Mouse (Mus musculus) kidney, adult 10 weeks (tissue): ENCODE data around the gene Aplf. TPM values are rescaled to one million over a fixed set of nuclear protein-coding genes. Genes with fewer than 3 reads are reported as not detected.

Experiments used
- polyA plus RNA-seq: library from polyadenylated mRNA; stranded (reverse); fragments of 350-450 nt; fragmentation: Illumina TruSeq; extraction: RNeasy Lipid Tissue Mini Kit (QIAGEN cat#74804); gene quantifications from one replicate; pipeline ENCODE4 v1.2.3, GENCODE M21; 2014; ENCODE audit warnings: low read depth, low replicate concordance

Gene Aplf
- polyA plus RNA-seq = 4.9 TPM

DNA sequence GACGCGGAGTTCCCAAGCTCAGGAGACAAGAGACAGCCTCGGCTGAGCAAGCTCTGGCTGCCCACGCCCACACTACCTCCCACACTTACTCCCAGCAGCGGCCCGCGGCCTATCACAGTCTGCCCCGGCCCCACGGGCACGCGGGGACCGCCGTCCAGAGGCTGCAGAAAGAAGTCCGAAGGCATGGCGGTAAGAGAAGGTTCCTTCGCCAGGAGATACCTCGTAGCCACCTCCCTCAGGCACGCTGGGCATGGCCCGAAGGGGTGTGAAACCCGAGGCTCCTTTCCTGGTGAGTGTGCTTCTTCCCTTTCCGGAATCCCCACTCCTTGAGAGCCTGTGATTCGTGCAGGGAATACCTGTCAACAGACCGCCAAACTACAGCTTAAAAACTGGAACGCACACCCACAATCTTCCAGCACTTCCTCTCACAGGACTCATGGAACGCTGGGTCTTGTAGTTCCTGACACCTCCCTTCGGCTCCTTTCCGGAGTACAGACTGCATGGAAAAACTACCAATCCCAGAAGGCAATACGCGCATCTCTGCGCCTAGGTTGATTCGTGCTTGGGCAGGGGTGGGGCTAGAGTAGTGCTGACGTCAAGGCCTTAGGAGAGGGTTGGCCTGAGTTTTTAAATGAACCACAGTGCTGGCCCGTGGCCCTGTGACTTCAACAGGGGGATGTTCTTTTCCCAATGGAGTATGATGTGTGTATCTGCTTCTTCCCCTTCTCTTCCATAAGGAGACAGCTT lies at the start of gene Aplf:
Gene Aplf, minus strand, starts transcription at position 423 of the 747 bp plus-strand sequence.

DNA sequence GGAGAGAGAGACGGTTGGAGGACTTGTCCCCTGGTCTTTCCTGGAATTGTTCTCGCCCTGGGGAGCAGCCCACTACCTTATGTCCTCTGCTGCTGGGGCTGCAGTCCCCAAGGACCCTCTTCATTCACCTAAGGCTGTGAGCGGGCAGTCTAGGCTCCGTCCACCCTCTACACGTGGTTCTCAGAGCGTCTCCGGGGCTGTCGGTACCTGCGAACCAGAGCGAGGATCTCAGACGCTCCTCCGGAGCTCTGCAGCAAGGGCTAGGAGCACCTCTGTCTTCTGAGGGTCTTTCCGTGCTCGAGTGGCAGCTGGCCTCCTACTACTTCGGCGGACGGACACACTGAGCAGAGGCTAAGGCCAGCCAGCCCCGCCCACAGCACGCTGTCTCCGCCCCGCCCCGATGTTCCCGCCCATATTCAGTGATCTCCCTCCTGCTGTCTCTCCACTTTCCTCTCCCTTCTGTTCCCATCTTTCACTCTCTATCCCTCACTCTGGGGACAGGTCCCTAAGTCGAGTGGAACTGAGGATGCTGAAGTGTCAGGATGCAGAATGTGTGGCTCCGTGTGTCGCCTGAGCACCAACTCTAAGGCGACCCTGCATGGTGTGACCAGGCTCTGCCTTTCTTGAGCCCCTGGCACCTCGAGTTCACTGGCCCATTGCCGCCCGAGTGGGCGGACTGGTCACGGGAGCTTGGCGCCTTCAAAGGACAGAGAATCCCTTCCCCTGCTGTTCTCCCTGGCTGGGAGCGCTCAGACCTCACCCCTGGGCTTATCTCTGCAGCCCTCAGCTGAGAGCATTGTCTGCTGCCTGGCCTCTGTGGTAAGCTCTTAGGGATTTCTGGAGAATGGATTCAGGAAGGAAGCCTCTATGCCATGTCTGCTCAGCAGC lies 81.4 kb downstream of the Aplf start, which contains the start of gene Prokr1:
Gene Prokr1, minus strand, starts transcription at position 350 of the 888 bp plus-strand sequence.

Other genes with a start within 250 kb of the Aplf start
- not detected for gene Bmp10, start 243.2 kb downstream of the Aplf start, polyA plus RNA-seq
- 0.24 TPM for gene Arhgap25, start 138.9 kb downstream of the Aplf start, polyA plus RNA-seq
- 0.28 TPM for gene Prokr1, start 81.5 kb downstream of the Aplf start, polyA plus RNA-seq
- gene Efcc1, start 58.7 kb upstream of the Aplf start, polyA plus RNA-seq = not detected
- not detected for gene Gp9, start 105.9 kb upstream of the Aplf start, polyA plus RNA-seq
- 5.8 TPM for gene Rab43, start 140.0 kb upstream of the Aplf start, polyA plus RNA-seq
- not detected for gene Gm45140, start 163.6 kb upstream of the Aplf start, polyA plus RNA-seq
- gene Isy1, start 166.6 kb upstream of the Aplf start, polyA plus RNA-seq = 20.1 TPM
- 654 TPM for gene Cnbp, start 178.9 kb upstream of the Aplf start, polyA plus RNA-seq
- gene Copg1, start 215.6 kb upstream of the Aplf start, polyA plus RNA-seq = 18.6 TPM
- 8.3 TPM for gene Hmces, start 241.7 kb upstream of the Aplf start, polyA plus RNA-seq